Mouse (Mus musculus) lung, embryonic 14.5 days (tissue): ENCODE measurements at regions not wholly inside any gene's neighbourhood (a gene's known extent, or its start where the extent isn't known, plus 50 kb on each side); places are given as distances from the start of the nearest gene placed in this dataset.

Experiments
- ATAC-seq: fragments of 200-750 bp; cut with Nextera tagmentation; 2 replicates; pipeline ENCODE4 v1.8.0; 2017; ENCODE audit warnings: mild to moderate bottlenecking, moderate TSS enrichment, moderate library complexity; ENCODE audit not compliant: insufficient read depth
- DNase-seq: peaks from one replicate; pipeline ENCODE4 v3.0.0-alpha.2; 2015
- H3K27ac ChIP-seq: fragments of 300-500 bp; sonication (generic); 2 replicates; pipeline ENCODE4 v1.5.1; 2014; ENCODE audit warnings: low read depth, mild to moderate bottlenecking, moderate library complexity
- H3K27me3 ChIP-seq: fragments of 300-500 bp; sonication (generic); 2 replicates; pipeline ENCODE4 v1.6.1; 2014; ENCODE audit warnings: low read length, control low read depth; ENCODE audit not compliant: insufficient read depth
- H3K36me3 ChIP-seq: fragments of 300-500 bp; sonication (generic); 2 replicates; pipeline ENCODE4 v1.6.1; 2014; ENCODE audit warnings: control low read depth; ENCODE audit not compliant: insufficient read depth
- H3K4me1 ChIP-seq: fragments of 300-500 bp; sonication (generic); 2 replicates; pipeline ENCODE4 v1.6.1; 2014; ENCODE audit warnings: antibody characterized with exemption, control low read depth; ENCODE audit not compliant: insufficient read depth
- H3K4me2 ChIP-seq: fragments of 300-500 bp; sonication (generic); 2 replicates; pipeline ENCODE4 v1.6.1; 2014; ENCODE audit warnings: mild to moderate bottlenecking
- H3K4me3 ChIP-seq: fragments of 300-500 bp; sonication (generic); 2 replicates; pipeline ENCODE4 v1.5.1; 2014; ENCODE audit warnings: low read depth, low read length
- H3K9ac ChIP-seq: fragments of 300-500 bp; sonication (generic); 2 replicates; pipeline ENCODE4 v1.6.1; 2014
- H3K9me3 ChIP-seq: fragments of 300-500 bp; sonication (generic); 2 replicates; pipeline ENCODE4 v1.6.1; 2016; ENCODE audit warnings: low read depth, low read length, control low read depth
- CTCF ChIP-seq: IDR thresholded peaks from 2 replicates; pipeline ENCODE4 v1.5.1; 2016; ENCODE audit warnings: antibody characterized with exemption, low read depth
- WGBS: fragments of 180-500 bp; shearing (Covaris S2); extraction: QIAGEN DNeasy Blood & Tissue Kit; methylation state at CpG from one replicate; pipeline ENCODE4 v1.1.7; 2014; 5-methylcytosine and 5-hydroxymethylcytosine counted together

DNA sequence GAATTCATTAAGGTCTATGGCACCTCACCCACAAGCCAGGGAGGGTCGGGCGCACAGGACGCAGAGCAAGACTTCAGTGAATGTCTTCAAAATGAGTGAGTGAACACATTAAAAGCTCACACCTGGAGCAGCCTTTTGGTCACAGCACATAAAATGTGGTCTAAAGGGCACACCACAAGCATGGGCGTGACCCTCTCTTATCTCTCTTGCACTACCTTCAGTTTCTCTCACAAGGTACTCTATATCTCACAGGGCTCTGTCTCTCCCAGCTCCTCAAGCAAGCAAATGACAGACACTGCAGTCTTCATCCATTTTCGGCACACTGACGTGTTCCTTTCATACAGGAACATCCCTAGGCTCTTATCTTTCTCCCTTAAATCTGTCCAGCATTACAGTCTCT is 444.0 kb downstream of the Slc16a7 start:
- no peak for ATAC-seq
- Histone ChIP-seq H3K9me3 (no peaks in the 10 kb centered on the region), H3K4me3 (no peak overlapping the region), H3K36me3 (no peaks in the 10 kb centered on the region), H3K9ac (no peak overlapping the region), H3K4me2 (no peak overlapping the region), H3K4me1 (no peaks in the 10 kb centered on the region), H3K27ac (no peak overlapping the region), H3K27me3 (no peaks in the 10 kb centered on the region)
- 78% methylated on average over 6 of the region's 6 CpGs for WGBS
- TF ChIP-seq CTCF, result no peak
- no peak for DNase-seq

DNA sequence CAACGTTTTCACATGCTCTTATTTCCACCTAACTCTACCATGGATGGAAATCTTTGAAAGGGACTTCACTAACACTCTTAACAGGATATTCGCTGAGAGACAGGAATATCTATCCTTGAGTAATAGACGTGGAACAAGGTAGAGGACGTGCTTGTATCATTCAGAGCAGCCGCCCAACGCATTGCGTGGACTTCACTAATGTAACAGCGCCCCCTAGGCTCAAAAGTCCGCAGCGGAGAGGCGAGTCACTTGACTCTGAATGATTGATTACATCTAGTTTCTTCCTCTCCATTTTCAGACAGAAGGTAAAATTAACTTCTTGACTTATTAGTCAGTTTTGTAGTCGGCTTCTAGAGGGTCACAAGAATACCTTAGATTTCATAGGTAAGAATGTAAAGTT is 447.1 kb downstream of the Slc16a7 start:
- Histone ChIP-seq H3K4me1 (no peaks in the 10 kb centered on the region), H3K9me3 (no peaks in the 10 kb centered on the region), H3K9ac (no peak overlapping the region), H3K4me3 (no peak overlapping the region), H3K27me3 (no peaks in the 10 kb centered on the region), H3K27ac (no peak overlapping the region), H3K4me2 (no peak overlapping the region), H3K36me3 (no peaks in the 10 kb centered on the region)
- ATAC-seq, result no peak
- WGBS, result 51% methylated on average over 12 of the region's 12 CpGs
- peak; percentile 8; the same call in 1 of the 2 replicates for TF ChIP-seq CTCF
- DNase-seq, result peak; percentile 35

DNA sequence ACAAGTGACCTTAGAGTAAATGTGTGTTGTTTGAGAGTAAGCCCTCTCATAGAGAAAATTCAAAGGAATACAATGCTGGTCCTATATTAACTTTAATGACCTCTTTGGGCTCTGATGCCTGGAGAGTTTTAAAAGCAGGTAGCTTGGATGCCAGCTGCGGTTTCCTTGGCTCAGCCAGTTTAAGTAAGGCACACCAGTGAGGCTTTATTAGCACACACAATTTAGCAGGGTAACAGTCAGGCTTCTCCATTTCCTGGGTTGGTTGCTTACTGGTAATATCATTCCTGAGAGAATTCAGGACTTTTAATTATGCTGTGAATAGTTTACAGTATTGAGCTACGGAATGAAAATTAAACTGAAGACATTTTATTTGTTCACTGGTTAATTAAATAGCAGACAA is 462.0 kb downstream of the Slc16a7 start:
- Histone ChIP-seq H3K9me3 (no peaks in the 10 kb centered on the region), H3K4me3 (no peak overlapping the region), H3K4me2 (no peak overlapping the region), H3K36me3 (no peaks in the 10 kb centered on the region), H3K27me3 (no peaks in the 10 kb centered on the region), H3K9ac (no peak overlapping the region), H3K27ac (no peak overlapping the region), H3K4me1 (no peaks in the 10 kb centered on the region)
- TF ChIP-seq CTCF, result no peak
- DNase-seq (no peak), ATAC-seq (no peak)
- 72% methylated on average over 2 of the region's 2 CpGs for WGBS

DNA sequence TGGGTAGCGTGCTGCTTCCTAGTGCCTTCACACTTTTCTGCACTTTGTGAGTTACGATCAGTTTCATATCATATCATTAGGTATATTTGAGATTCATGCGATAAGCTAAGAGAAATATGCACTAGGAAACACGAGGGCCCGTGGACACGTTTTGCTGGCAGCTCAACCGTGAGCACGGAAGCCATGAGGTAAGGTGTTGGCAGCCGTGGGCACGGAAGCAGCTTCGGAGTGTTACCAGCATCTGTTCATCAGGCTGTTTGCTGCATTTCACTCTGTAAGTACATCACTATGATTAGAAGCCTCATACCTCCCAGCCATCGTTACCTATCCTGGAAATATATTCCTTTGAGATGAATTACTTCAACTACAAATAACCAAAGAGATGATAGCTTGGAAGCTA is 489.2 kb downstream of the Slc16a7 start:
- Histone ChIP-seq H3K36me3 (no peaks in the 10 kb centered on the region), H3K4me1 (no peaks in the 10 kb centered on the region), H3K27ac (no peak overlapping the region), H3K4me3 (no peak overlapping the region), H3K9ac (no peak overlapping the region), H3K9me3 (no peaks in the 10 kb centered on the region), H3K4me2 (no peak overlapping the region), H3K27me3 (no peaks in the 10 kb centered on the region)
- DNase-seq, result no peak
- no peak for ATAC-seq
- TF ChIP-seq CTCF, result no peak
- WGBS, result 83% methylated on average over 12 of the region's 12 CpGs

DNA sequence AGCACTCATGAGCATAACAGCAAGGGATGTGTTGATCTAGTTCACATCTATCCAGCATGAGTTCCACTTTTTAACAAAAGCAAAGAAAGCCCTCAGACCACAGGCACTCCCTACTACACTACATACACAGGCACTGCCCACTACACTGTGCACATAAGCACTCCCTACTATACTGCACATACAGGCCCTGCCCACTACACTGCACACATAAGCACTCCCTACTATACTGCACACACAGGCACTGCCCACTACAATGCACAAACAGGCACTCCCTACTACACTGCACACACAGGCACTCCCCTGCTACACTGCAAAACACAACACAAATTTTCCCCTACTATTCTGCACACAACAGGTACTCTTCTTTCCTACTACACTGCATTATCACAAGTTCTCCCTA is 510.7 kb downstream of the Slc16a7 start:
- ATAC-seq (no peak), DNase-seq (no peak)
- no peak overlapping the region for H3K9ac ChIP-seq
- H3K36me3 ChIP-seq, result no peaks in the 10 kb centered on the region
- no peaks in the 10 kb centered on the region for H3K27me3 ChIP-seq
- H3K4me3 ChIP-seq, result no peak overlapping the region
- H3K4me2 ChIP-seq, result no peak overlapping the region
- H3K4me1 ChIP-seq, result no peaks in the 10 kb centered on the region
- H3K9me3 ChIP-seq, result no peaks in the 10 kb centered on the region
- no peak overlapping the region for H3K27ac ChIP-seq
- TF ChIP-seq CTCF, result no peak

DNA sequence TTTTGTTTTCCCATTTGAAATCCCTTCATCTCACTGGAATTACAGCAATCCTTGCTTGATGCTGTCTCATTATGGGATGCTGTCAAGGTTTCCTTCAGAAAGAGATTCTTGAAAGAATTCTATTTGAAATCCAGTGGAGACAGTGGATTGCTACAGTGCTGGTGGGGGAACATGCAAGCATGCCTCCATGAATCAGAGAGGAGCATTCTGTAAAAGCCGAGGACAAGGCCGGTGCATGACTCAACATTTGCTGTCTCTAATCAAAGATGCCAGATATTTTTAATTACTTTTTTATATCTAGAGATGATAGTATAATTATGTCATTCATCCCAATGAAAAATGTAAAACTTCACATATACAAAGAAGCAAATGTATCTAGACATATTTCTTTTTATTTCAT is 511.6 kb downstream of the Slc16a7 start:
- no peaks in the 10 kb centered on the region for H3K4me1 ChIP-seq
- DNase-seq (no peak), ATAC-seq (no peak)
- WGBS, result 92% methylated on average over 2 of the region's 2 CpGs
- no peaks in the 10 kb centered on the region for H3K36me3 ChIP-seq
- no peak overlapping the region for H3K9ac ChIP-seq
- H3K9me3 ChIP-seq, result no peaks in the 10 kb centered on the region
- no peak overlapping the region for H3K27ac ChIP-seq
- no peak for TF ChIP-seq CTCF
- H3K4me2 ChIP-seq, result no peak overlapping the region
- H3K4me3 ChIP-seq, result no peak overlapping the region
- H3K27me3 ChIP-seq, result no peaks in the 10 kb centered on the region

DNA sequence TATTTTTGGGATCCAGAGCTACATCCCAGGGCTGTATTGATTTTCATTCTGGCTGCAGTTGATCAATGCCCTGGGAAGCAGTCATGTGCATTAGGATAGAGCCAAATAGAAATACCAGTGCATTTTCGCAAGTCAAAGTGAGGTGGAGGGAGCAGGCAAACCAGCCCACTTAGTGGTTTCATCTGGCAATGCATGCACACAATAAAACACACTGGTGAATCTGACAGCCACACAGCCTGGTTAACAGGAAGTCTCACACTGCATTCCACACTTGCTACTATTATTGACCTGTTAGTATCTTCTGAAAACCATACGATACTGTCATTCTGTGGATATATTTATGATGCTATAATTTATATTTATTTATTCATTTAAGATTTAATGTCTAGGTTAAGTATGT is 517.1 kb downstream of the Slc16a7 start:
- H3K9ac ChIP-seq, result no peak overlapping the region
- TF ChIP-seq CTCF, result no peak
- no peaks in the 10 kb centered on the region for H3K4me1 ChIP-seq
- WGBS, result 72% methylated on average over 2 of the region's 2 CpGs
- no peaks in the 10 kb centered on the region for H3K9me3 ChIP-seq
- H3K4me2 ChIP-seq, result no peak overlapping the region
- ATAC-seq (no peak), DNase-seq (no peak)
- no peaks in the 10 kb centered on the region for H3K27me3 ChIP-seq
- H3K4me3 ChIP-seq, result no peak overlapping the region
- H3K36me3 ChIP-seq, result no peaks in the 10 kb centered on the region
- H3K27ac ChIP-seq, result no peak overlapping the region

DNA sequence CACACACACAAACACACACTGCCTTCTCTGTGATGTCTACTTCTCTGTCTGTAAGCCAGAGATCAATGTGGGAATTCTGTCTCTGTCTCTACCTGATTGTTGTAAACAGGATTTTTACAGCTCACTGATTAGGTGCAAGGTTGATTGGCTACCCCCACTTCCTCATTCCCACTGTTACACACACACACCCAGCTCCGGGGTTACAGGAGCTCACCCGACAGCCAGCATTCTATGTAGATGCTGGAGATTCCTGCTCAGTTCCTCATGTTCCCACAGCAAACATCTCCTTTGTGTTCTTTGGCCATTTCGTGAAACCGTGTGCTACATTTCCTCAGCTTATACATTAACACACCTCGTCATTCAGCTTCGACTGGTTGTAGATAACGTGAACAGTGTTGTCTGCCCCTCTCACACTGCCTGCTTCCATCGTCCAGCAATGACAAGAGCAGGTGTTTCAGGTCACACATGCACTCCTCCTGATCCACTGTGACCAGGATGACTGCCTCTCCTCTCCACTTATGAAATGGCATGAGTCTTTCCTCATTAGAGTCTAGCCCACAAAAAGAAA is 546.6 kb downstream of the Slc16a7 start:
- 13% methylated on average over 8 of the region's 8 CpGs for WGBS
- no peak overlapping the region for H3K4me3 ChIP-seq
- H3K36me3 ChIP-seq, result no peaks in the 10 kb centered on the region
- no peaks in the 10 kb centered on the region for H3K27me3 ChIP-seq
- H3K9ac ChIP-seq, result no peak overlapping the region
- no peak for TF ChIP-seq CTCF
- no peak overlapping the region for H3K4me2 ChIP-seq
- ATAC-seq, result no peak
- H3K27ac ChIP-seq, result no peak overlapping the region
- H3K4me1 ChIP-seq, result no peaks in the 10 kb centered on the region
- H3K9me3 ChIP-seq, result no peaks in the 10 kb centered on the region
- peak; percentile 3 for DNase-seq
